Mouse (Mus musculus) spleen, postnatal 10 days (tissue): ENCODE measurements at regions not wholly inside any gene's neighbourhood (a gene's known extent, or its start where the extent isn't known, plus 50 kb on each side); places are given as distances from the start of the nearest gene placed in this dataset.
A peak's percentile ranks its signal among the peaks of the same experiment; 100 is the strongest.

Source experiments
- DNase-seq, 2 experiments: peaks; one replicate each; pipeline ENCODE4 v3.0.0; 2021 to 2022; ENCODE audit warnings: low spot score in 2 of 2

DNA sequence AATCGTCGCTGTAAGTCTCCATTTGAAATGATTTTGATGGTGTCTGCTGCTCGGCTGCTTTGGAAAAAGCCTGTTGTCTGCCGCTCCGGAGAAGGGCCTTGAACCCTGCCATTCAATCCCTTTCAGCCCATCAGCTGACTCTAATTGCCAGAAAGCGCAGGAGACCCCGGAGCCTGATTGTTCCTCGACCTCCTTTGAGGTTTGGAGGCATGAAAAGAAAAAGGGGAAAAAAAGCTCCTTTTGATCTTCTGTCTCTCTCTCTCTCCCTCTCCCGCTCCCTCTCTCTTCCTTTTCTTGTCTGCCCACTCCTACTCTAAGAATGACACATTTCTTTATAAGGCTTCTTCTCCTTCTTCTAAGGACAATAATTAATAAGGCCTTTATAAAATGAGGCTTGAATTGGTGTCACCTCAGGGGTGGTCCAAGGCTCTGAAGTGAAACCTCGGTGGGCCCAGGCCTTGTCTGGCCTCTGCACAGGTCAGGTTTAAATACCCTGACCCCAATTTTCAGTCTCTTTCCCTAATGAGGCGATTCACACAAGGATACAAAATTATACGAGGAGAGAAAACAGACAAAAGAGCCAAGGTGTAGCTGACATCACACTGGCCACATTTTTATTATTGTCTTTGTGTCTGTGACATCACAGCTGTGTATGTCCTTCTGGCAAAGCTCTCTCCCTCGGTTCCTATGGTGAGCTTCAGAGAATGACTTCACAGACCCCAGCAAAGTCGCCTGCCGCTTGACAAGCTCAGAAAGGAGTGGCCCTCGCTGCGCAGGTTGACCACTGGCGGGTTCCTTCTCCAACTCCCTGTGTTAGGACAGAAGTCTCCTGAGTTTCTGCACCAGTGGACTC, 787.4 kb downstream of the Nr2f2 start:
- no peak for DNase-seq

- no peak for DNase-seq
These were observed 788.8 kb downstream of the Nr2f2 start for GRCm38 (mm10) chr7:69577754-69578153.

DNA sequence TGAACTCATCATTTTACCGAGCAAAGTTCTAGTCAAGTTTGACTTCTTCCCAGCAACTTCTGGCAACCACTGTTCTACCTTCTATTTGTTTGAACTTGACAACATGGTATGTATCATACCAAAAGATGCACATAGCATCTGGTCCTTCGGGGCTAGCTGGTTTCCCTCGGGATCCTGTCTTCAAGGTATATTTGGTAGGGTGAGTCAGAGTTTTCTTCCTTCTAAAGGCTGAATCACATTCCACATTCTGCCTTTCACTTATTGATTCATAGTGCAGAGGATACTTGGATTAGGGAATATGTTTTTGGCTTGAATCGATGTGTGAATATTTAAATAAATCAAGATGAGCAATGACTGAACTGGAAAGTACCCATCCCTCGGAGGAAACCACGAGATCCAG, 789.9 kb downstream of the Nr2f2 start:
- DNase-seq: no peak

GRCm38 (mm10) chr7:69573730-69574129, 792.8 kb downstream of the Nr2f2 start:
- no peak for DNase-seq

DNA sequence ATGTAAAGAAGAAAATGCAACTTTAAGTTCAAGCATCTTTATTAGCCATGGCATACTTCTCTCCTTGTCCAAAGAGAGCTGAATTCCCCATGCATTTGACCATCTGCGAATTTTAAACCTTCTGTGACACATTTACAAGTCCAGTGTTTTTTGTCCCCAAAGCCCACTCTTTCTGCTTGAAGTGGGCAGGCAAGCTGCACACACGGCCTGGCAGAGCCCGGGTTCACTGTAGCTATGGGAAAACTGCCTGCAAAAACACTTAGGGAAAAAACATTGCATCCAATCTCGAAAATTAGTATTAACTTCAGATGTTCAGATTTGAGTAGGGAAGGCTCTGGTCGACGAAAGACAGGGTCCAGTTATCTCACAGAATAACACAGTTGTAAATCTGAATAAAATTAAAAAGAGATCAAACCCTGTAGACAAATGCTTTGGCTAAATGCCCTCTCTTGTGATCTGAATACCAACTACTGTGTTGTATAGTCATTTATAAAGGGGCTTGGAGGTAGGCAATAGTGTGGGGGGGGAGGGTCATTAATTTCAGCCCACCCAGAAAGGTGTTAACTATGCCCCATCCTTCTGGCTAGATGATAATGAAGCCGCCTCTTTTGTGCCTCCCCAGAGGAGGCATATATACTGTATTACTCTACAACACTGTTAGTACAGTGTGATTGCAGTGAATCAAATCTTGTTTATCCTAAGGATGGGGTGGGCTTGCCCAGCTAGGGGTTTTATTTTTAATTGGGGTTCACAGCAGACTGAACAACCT, 793.7 kb downstream of the Nr2f2 start:
- DNase-seq: no peak

- no peak for DNase-seq
These were observed 799.6 kb downstream of the Nr2f2 start for GRCm38 (mm10) chr7:69566949-69567348.

- DNase-seq: no peak
These were observed 802.1 kb downstream of the Nr2f2 start for GRCm38 (mm10) chr7:69564432-69564831.

DNA sequence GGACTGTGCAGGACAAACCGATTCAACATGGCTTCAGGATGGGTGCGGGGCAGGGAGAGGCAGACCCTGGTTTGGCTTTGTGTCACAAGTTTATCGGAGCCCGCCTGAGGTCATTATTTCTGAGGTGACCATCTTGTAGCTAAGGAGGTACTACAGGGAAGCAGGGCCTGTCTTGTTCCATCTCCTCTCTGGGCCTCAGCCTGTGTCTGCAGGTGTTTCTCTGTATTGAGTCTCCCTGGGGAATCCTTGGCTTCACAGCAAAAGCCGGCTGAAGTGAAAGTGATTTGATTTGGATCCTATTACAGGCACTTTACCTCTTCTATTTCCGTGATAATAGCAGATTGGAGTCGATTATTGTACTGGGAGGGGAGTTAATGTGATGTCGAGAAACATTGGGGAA, 805.7 kb upstream of the Arrdc4 start:
- DNase-seq: no peak

GRCm38 (mm10) chr7:69553981-69554380, 804.9 kb upstream of the Arrdc4 start:
- DNase-seq: no peak

GRCm38 (mm10) chr7:69536072-69536471, 787.0 kb upstream of the Arrdc4 start:
- DNase-seq: no peak

DNA sequence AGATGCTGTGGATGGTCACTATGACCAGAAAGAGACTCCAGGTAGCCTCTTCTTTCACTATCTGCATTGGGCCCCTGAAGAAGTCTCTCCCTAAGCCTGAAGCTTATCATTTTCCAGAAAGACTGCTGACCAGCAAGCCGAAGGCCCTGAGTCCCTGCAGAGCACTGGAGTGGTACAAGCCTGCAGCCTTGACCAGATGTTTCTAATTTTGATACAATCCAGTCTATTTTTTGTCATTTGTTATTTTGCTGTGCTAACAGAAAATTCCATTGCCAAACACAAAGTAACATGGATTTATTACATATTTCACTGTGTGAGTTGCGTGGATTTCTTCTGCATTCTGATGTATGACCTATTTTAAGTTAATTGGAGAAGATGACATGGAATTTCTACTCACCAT, 764.9 kb upstream of the Arrdc4 start:
- DNase-seq: no peak

GRCm38 (mm10) chr7:69510389-69510788, 761.3 kb upstream of the Arrdc4 start:
- no peak for DNase-seq

- no peak for DNase-seq
These were observed 744.3 kb upstream of the Arrdc4 start for GRCm38 (mm10) chr7:69493062-69493930.

GRCm38 (mm10) chr7:69490566-69491466, 741.8 kb upstream of the Arrdc4 start:
- DNase-seq: peak in 1 of 2 experiments; percentile 35

- DNase-seq: no peak
These were observed 739.6 kb upstream of the Arrdc4 start for GRCm38 (mm10) chr7:69488630-69489029.

DNA sequence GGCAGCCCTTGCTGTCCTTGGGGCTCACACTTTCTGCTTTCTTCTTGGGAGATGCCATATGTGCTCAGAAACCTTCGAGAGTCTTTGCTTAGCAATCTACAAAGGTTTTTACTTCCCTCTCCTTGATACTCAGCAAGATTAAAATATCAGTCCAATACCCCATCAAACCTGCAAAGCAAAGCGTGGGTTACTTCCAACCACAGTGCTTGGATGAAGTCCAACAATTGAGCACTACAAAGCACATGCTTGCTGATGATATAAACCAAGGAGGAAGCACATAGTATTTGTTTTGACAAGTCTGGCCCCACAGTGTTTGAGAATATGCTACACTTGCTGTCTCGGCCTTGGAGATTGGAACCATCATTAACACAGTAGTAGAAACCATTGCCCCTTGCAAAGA, 738.1 kb upstream of the Arrdc4 start:
- DNase-seq: no peak

DNA sequence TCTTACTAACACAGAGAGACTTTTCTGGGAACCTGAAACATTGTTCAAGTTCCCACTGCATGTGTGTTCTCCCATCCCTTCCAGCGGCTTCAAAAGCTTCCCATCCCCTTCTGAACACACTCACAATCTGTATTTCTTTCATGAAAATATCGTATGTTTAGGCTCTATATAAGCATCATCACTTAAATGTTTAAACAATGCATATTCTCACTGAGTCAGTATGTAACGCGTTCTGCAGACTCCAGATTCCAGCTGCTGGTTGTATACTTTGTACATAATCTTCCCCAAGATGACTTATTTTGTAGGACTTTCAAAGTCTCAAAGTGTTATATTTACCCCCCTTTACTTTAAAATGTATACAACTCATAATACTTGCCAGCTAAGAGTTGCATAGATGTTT, 735.5 kb upstream of the Arrdc4 start:
- DNase-seq: no peak
